Mouse (Mus musculus) frontal cortex, postnatal 36 days (tissue): Measurements from ENCODE around the gene Slc31a1.
A peak's percentile ranks its signal among the peaks of the same experiment; 100 is the strongest.

Experiments
- DNase-seq, 2 experiments: peaks; one replicate each; pipeline ENCODE4 v3.0.0; 2022; ENCODE audit warnings: low spot score in 2 of 2

The Slc31a1 gene

GRCm38 (mm10) chr4:62407730-62408582, 47.4 kb downstream of the Slc31a1 start:
- DNase-seq = peak; percentile 57 to 67

DNA sequence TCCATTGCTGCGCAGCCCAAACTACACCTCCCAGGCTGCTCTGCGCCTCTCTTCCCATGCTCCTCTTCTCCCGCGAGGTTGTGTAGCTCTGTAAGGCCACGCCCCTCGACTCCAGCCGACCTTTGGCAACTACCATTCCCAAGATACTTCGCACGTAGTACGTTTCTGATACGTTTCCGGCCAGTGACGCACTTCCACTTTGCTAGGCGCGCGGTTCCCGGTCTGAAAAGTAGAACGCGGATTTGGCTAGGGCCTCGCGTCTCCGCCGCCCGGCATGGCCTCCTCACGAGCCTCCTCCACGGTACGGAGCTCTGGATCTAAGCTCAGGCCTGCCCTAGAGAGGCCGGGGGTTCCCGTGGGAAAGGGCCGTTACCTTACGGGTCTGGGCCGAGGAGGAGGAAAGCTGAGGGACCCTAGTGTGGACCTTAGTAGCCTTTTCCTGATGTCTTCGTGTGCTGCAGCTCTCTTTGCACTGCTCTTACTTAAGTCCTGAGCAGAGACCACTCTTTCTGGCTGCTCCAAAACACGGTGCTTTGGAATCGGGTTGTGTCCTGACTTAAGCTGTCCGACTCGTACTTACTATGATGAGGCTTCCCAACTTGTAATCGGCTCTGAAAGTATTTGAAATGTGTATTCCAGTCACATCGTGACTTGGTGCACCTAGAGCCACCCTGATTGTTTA, 48.2 kb downstream of the Slc31a1 start, which contains the start of the genes Cdc26 and Prpf4:
Gene Cdc26 (minus strand): TSS at position 42 of the 682 bp plus-strand sequence.
Gene Prpf4 (plus strand): TSS at position 197 of the 682 bp plus-strand sequence.
- peak; percentile 98 to 99 for DNase-seq

DNA sequence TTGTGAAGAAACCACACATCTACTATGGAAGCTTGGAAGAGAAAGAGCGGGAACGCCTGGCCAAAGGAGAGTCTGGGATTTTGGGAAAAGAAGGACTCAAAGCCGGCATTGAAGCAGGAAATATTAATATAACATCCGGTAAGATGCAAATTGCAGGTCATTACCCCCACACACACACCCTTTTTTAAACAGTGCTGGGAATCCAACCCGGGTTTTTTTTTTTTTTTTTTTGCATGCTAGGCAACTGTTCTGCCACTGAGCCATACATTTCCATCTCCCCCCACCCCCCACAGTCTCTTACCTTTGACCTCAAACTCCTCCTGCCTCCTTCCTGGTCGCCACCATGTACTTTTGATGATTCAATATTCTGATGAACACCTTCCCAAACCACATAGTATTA, 49.1 kb downstream of the Slc31a1 start:
- DNase-seq = no peak

DNA sequence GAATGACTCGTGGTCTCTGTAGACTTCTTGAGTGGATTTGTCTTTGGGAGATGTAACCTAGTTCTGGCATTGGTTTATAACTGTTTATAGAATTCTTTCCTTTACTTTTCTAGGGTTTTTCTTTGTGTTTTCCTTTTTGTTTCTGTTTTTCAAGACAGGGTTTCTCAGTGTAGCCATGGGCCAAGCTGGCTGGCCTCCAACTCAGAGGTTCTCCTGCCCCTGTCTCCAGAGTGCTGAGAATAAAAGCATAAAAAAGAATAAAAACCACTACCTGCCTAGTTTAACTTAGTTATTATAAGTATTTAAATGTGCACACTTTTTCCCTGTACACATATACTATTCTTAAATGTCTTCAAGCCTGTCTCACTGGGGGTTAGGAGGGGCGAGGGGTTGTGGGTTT, 49.8 kb downstream of the Slc31a1 start:
- no peak for DNase-seq

GRCm38 (mm10) chr4:62411606-62412005, 51.1 kb downstream of the Slc31a1 start:
- DNase-seq = no peak

DNA sequence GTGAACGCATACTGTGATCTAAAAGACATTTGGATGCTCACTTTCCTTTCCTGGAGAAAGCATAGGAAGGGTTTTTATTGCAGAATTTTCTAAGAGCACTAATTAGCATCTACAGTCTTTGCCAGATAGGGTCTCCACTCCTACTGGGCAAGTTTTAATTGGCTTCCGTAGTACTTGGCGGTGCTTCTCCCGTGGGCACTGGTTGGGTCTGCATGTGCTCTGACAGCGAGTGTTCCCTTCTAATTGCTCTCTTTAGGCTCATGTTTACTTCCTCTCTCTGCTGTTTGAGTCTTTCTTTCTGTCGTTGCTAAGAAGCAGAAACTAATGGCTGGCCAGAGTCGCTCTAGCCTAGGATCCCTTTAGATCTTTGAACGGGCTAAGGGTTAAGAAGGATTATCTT, 57.9 kb downstream of the Slc31a1 start:
- DNase-seq = no peak

GRCm38 (mm10) chr4:62419091-62419490, 58.6 kb downstream of the Slc31a1 start:
- DNase-seq = no peak

DNA sequence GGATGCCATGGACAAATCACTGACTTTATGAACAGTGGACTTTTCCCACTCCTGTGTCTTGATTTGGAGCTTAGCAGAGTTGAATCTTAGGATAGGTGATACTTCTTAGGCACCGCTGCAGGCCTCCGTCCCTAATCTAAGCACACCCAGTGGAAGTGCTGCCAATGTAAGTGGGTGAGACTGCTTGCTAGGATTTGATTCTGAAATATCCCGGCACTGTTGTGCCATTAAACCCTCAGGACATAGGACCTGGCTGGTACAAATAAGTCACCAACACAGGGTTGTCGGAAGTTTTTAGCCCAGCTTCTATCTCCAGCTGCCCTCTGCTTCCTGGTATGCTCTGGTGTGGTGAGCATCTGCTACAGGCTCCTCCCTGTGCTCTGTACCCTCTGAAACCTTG, 65.4 kb downstream of the Slc31a1 start:
- no peak for DNase-seq

DNA sequence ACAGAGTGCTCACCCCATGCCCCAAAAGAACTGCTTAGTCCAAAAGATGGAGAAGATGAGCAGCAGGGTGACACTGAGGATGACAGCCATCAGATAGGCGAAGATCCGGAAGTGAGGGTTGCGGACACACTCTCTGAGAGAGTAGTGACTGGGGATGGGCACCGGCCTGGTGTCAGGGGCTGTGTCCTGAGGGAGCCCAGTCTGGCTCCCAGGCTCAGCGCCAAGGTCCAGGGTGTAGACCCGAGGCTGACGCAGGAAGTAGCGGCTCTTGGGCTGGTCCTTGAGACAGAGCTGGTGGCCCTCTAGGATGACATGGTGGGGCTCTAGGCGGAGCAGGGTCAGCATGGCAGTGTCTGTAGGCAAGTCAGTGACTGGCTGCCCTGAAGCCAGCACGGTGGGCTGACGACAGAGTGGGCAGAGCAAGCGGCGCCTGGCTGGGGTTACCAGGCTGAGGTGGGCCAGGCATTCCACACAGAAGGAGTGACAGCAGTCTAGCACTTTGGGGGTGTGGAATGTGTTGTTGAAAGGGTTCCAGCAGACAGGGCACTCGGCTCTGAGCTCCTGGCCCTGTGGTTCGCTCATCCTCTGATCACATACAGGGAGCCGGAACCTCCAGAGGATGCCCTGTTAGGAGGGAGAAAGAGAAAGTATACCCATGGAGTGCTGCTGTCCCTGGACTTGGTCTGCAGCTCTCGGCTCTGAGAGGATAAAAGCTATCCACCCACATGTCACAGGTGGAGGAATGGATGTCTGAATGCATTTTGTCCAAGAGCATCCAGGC, 67.6 kb downstream of the Slc31a1 start:
- no peak for DNase-seq

DNA sequence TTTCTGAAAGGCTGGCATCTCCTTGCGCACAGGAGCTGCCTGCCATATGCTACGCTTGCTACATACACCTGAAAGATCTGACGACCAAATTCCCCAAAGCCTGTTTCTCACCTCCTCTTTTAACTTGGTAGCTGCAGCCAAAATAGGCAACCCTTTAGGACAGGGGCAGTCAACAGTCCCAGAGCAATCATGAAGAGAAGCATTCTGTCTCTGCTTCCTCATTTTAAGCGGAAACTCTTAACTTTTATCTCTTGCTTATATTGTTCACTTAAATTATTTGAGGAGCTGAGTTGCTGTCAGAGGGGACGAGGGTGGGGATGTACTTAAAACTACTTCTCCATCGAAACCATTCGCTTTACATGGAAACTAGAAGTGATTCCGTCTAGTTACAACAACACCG, 69.1 kb downstream of the Slc31a1 start:
- no peak for DNase-seq

- DNase-seq = no peak
Observed at GRCm38 (mm10) chr4:62430678-62431077, 70.2 kb downstream of the Slc31a1 start.

- no peak for DNase-seq
Observed at GRCm38 (mm10) chr4:62431522-62431921, 71.0 kb downstream of the Slc31a1 start.

- DNase-seq = no peak
Observed at GRCm38 (mm10) chr4:62433939-62434870, 73.7 kb downstream of the Slc31a1 start.

- DNase-seq = no peak
Observed at GRCm38 (mm10) chr4:62435081-62435480, 74.6 kb downstream of the Slc31a1 start, which contains the start of gene Rnf183. Gene Rnf183 (minus strand): TSS chr4:62435252.

DNA sequence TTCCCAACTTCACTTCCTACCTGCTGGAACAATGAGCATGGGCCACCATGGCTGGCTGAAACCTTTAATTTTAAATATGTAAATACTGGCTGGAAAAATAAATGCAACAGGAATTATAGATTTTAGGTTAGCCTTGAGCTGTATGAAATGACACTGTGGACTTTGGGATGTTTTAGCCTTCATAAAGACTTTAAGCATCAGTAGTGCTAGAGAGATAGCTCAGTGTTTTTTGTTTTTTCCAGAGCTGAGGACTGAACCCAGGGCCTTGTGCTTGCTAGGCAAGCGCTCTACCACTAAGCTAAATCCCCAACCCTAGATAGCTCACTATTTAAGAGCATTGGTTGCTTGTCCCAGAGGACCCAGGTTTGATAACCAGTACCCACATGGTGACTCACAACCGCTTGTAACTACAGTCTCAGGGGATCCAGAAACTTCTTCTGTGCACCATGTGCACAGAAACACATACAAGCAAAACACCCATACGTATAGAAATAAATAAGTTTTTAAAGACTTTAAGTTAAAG, 76.8 kb downstream of the Slc31a1 start:
- DNase-seq = no peak

GRCm38 (mm10) chr4:62437871-62438270, 77.3 kb downstream of the Slc31a1 start:
- DNase-seq = no peak

- DNase-seq = no peak
Observed at GRCm38 (mm10) chr4:62439793-62440192, 79.3 kb downstream of the Slc31a1 start.

DNA sequence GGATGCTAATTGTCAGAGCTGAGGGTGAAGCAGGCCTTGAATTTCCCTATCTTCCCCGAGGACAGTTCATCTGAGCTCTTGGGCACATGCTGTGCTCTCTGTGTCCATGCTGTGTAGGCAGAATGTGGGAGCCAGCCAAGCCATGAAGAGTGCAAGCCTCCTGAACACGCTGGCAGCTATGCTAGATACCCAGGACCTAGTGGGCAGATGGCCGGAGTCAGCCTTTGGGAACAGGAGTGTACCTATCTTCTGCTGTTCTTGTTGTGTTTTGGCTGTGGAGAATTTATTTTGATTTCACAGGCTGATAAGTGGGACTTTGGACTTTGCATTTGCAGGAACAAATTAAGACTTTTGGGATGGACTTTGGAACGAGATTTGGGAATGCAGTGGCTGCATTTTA, 80.0 kb downstream of the Slc31a1 start:
- DNase-seq = no peak

DNA sequence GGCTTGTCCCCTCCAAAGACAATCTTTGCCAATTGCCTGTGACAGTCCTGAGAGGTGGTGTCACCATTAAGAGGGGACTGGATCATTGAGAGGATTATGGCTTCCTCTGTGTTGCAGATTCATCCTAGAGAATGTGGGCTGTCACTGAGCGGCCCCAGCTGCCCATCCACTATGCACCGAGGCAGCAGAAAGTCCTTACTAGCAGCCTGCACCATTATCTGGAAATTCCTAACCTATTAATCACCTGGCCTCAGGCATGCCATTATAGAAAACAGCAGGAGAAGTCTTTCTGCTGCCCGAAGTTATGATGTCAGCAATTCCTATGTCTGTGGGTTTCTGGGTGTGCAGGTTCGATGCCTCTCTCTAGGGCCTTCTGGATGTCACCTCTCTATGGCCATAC, 80.5 kb downstream of the Slc31a1 start:
- no peak for DNase-seq
